Mouse (Mus musculus): ENCODE data around the gene Cenpk.

The Cenpk gene

GRCm38 (mm10) chr13:104228384-104229066, at the start of gene Cenpk, which contains the start of gene Ppwd1:
Gene Cenpk (plus strand): TSS chr13:104228611.
Gene Ppwd1 (minus strand): TSS chr13:104228843.
- CTCF ChIA-PET, result no interaction called here

DNA sequence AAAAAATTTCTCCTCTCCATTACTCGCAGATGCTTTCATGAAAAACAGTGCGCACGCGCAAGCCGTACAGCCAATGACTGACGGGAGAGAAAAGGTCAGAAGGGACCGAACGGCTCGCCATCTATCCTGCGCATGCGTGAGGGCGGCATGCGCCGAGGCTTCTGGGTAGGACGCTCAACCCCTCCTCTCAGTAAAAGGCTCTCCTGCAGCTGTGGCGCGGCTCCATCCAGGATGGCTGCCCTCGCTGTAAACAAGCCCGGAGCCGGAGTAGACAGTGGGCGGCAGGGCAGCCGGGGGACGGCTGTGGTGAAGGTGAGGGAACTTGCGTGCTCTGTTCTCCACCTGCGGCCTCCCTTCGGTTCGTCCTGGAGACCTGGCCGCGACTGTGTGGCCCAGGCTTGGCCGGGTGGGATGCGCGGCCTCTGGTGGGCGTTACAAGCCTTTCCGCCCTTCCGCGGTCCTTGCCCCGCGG, 49.7 kb upstream of the Cenpk start, which contains the start of gene Trim23:
Gene Trim23, plus strand, starts transcription at position 148 of the 472 bp plus-strand sequence.
- CTCF ChIA-PET, result no interaction called here

- CTCF ChIA-PET, result no interaction called here
These were observed 49.1 kb upstream of the Cenpk start for GRCm38 (mm10) chr13:104179176-104179888.

- CTCF ChIA-PET, result no interaction called here
These were observed 41.1 kb upstream of the Cenpk start for GRCm38 (mm10) chr13:104187357-104187756.

DNA sequence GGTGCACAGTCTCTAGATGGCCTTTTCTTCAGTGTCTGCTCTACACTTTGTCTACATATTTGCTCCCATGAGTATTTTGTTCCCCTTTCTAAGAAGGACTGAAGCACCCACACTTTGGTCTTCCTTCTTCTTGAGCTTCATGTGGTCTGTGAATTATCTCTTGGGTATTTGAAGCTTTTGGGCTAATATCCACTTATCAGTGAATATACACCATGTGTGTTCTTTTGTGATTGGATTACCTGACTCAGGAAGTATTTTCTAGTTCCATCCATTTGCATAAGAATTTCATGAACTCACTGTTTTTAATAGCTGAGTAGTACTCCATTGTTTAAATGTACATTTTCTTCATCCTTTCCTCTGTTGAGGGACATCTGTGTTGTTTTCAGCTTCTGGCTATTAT, 32.5 kb upstream of the Cenpk start:
- CTCF ChIA-PET, result interaction anchor here (0.6 kb wide), 1 partner anchor 72 kb away, joined by 3 read pairs; no protein-coding TSS in a partner anchor

- CTCF ChIA-PET, result no interaction called here
These were observed 24.1 kb upstream of the Cenpk start for GRCm38 (mm10) chr13:104204313-104204712.

GRCm38 (mm10) chr13:104227478-104227877, 933 bp upstream of the Cenpk start:
- CTCF ChIA-PET, result no interaction called here

DNA sequence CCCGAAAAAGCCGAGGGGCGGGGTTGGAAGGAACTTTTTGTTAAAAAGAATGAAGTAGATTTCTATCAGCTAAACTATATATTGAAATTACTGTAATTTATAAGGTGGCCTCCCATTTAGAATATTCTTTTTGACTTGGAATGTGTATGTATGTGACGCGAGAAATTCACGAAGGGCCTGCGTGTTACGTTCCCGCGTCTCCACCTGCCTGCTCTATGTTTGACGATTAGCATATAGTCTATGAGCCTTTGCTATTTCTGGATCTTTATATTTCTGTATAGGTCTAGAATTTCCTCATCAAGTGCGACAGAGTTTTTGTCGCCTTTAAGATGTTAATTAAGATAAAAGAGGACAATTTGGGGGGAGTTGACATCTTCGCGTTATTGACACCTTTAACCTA, 770 bp downstream of the Cenpk start:
- CTCF ChIA-PET, result no interaction called here

GRCm38 (mm10) chr13:104258997-104259396, 30.6 kb downstream of the Cenpk start:
- CTCF ChIA-PET, result no interaction called here

GRCm38 (mm10) chr13:104285031-104285431, 56.6 kb downstream of the Cenpk start:
- CTCF ChIA-PET, result interaction anchor here (0.6 to 0.7 kb wide), 3 partner anchors 11 to 245 kb away, joined by 3 to 5 read pairs (median 3); no protein-coding TSS in a partner anchor

DNA sequence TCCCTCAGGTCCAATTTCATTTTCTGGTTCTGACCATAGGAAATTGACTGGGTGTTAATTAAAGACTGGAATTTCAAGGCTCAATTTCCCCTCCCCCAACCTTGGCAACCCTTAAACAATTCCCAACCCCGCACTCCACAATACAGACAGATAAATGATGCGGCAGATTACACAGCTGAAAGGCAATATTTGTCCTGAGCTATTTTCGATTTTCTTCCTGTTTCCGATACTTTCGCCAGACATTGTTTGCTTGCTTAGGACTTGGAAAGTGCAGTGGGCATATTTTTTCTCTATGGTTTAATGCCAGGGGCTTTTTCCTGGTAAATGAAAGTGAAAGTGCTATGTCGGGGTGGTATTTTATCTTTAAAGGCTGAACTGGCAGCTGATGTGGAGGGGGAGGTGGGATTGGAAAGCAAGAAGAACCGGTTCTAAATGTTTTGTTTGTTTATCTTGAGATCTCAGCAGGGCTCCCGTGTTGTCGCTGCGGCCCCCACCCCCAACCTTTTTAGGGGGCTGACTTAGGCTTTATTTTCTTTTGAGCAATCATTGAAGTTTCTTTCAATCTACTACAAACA, 57.4 kb downstream of the Cenpk start:
- CTCF ChIA-PET, result interaction anchor here (0.7 kb wide), 1 partner anchor 245 kb away, joined by 3 read pairs; no protein-coding TSS in a partner anchor

GRCm38 (mm10) chr13:104286336-104286735, 57.9 kb downstream of the Cenpk start:
- CTCF ChIA-PET, result no interaction called here

DNA sequence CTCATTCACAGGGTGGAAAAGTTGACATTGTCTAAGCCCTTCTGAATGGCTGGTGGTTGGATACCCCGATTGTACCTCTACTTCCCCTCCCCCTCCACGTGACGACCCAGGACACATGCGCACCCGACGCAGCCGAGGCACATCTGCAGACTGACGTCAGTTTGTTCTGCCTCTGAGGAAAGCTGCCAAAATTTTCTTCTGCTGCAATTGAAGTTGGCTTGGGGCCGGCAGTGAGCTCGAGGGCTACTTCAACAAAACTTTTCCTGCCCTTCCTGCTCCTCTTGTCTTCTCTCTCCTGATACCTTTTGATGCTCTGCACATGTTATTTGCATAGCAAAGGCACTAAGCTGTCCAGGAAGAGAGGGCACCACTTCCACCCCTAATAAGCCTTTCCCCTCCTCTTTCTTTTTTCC, 58.5 kb downstream of the Cenpk start:
- CTCF ChIA-PET, result no interaction called here

- CTCF ChIA-PET, result no interaction called here
These were observed 59.2 kb downstream of the Cenpk start, which contains the start of gene Adamts6 for GRCm38 (mm10) chr13:104287366-104288225. Gene Adamts6 (plus strand): TSS chr13:104287835.

- CTCF ChIA-PET, result no interaction called here
These were observed 59.9 kb downstream of the Cenpk start for GRCm38 (mm10) chr13:104288226-104288859.

- CTCF ChIA-PET, result interaction anchor here (0.6 kb wide), 1 partner anchor 90 kb away, joined by 3 read pairs; no protein-coding TSS in a partner anchor
These were observed 60.8 kb downstream of the Cenpk start for GRCm38 (mm10) chr13:104289176-104289575.

DNA sequence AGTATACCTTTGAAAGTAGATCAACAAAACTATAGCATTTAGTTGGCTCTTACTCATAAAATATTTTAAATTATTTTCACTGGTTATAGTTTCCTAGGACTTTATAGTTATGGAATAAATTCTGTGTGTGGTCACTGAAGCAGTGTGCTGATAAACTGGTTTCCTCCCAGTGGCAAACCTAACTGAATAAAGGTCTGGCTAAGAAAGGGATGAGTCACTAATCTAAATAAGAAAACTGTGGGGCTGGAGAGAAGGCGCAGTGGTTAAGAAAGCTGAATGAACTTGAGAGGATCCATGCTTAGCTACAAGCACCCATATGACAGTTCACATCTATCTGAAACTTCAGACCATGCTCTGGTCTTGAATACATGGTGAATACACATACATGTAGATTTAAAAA, 67.1 kb downstream of the Cenpk start:
- CTCF ChIA-PET, result no interaction called here

Measured in spleen, embryonic (tissue).